Mouse (Mus musculus) liver, embryonic 16.5 days (tissue): ENCODE measurements around the gene Prodh2. TPM values are rescaled to one million over a fixed set of nuclear protein-coding genes. Genes with fewer than 3 reads are reported as not detected.

ENCODE experiments used
- ATAC-seq: fragments of 200-750 bp; cut with Nextera tagmentation; 2 replicates; pipeline ENCODE4 v1.8.0; 2017; ENCODE audit warnings: low read depth, mild to moderate bottlenecking, moderate number of reproducible peaks, moderate library complexity
- H3K27ac ChIP-seq: fragments of 300-500 bp; sonication (generic); 2 replicates; pipeline ENCODE4 v1.5.1; 2014; ENCODE audit warnings: mild to moderate bottlenecking, low read length
- H3K27me3 ChIP-seq: fragments of 300-500 bp; sonication (generic); 2 replicates; pipeline ENCODE4 v1.6.1; 2014; ENCODE audit warnings: low read depth, low read length, mixed read lengths; ENCODE audit not compliant: control insufficient read depth, insufficient read depth
- H3K36me3 ChIP-seq: fragments of 300-500 bp; sonication (generic); 2 replicates; pipeline ENCODE4 v1.6.1; 2014; ENCODE audit warnings: mild to moderate bottlenecking; ENCODE audit not compliant: control insufficient read depth, insufficient read depth
- H3K4me1 ChIP-seq: fragments of 300-500 bp; sonication (generic); 2 replicates; pipeline ENCODE4 v1.6.1; 2014; ENCODE audit warnings: low read depth, low read length, mixed read lengths; ENCODE audit not compliant: control insufficient read depth
- H3K4me2 ChIP-seq: fragments of 300-500 bp; sonication (generic); 2 replicates; pipeline ENCODE4 v1.6.1; 2014; ENCODE audit warnings: low read depth, low read length, mixed read lengths
- H3K4me3 ChIP-seq: fragments of 300-500 bp; sonication (generic); 2 replicates; pipeline ENCODE4 v1.5.1; 2014; ENCODE audit warnings: low read depth, mild to moderate bottlenecking, low read length
- H3K9ac ChIP-seq: fragments of 300-500 bp; sonication (generic); 2 replicates; pipeline ENCODE4 v1.6.1; 2014; ENCODE audit warnings: low read depth, low read length
- H3K9me3 ChIP-seq: fragments of 300-500 bp; sonication (generic); replicated peaks from 2 replicates; pipeline ENCODE4 v1.6.1; 2016; ENCODE audit warnings: low read length; ENCODE audit not compliant: control insufficient read depth
- WGBS: fragments of 180-500 bp; shearing (Covaris S2); extraction: QIAGEN DNeasy Blood & Tissue Kit; methylation state at CpG from one replicate; pipeline ENCODE4 v1.1.7; 2014; ENCODE audit not compliant: insufficient replicate concordance; 5-methylcytosine and 5-hydroxymethylcytosine counted together
- polyA plus RNA-seq: library from polyadenylated mRNA; unstranded; fragments of >200 nt; fragmentation: Nextera tagmentation; extraction: Ambion mirVana; gene quantifications from 2 replicates; pipeline ENCODE4 v1.2.1, GENCODE M21; 2015

Gene Prodh2
- 79.3 and 85.2 TPM in 2 replicates for polyA plus RNA-seq

GRCm38 (mm10) chr7:30493401-30493931 is at the start of gene Prodh2:
Gene Prodh2, plus strand, starts transcription at chr7:30493622.
- Histone ChIP-seq H3K4me2 (no peak within 1 kb of the TSS; the same call in none of the 2 replicates), H3K27me3 (no peaks in the 10 kb centered on the region), H3K9me3 (no peaks in the 10 kb centered on the region), H3K36me3 (no peaks in the 10 kb centered on the region), H3K4me3 (peak within 1 kb of the TSS; percentile 55), H3K27ac (peak within 1 kb of the TSS; percentile 74), H3K4me1 (no peaks in the 10 kb centered on the region), H3K9ac (peak within 1 kb of the TSS; percentile 51; the same call in 1 of the 2 replicates)
- ATAC-seq = peak; percentile 85
- 49% methylated on average over 11 of the region's 11 CpGs for WGBS

- WGBS = 17% methylated on average over 9 of the region's 9 CpGs
- ATAC-seq = no peak
- Histone ChIP-seq H3K36me3 (no peaks in the 10 kb centered on the region), H3K9ac (no peak overlapping the region), H3K4me3 (no peak overlapping the region), H3K27me3 (peaks cover 27% of the 10 kb centered on the region), H3K4me2 (no peak overlapping the region), H3K4me1 (peaks cover 9% of the 10 kb centered on the region), H3K27ac (no peak overlapping the region), H3K9me3 (no peaks in the 10 kb centered on the region; the same call in 1 of the 2 replicates)
Measured at GRCm38 (mm10) chr7:30443696-30444095, 49.7 kb upstream of the Prodh2 start.

GRCm38 (mm10) chr7:30444154-30444970 is 49.1 kb upstream of the Prodh2 start:
- WGBS = 1% methylated on average over 38 of the region's 38 CpGs
- H3K4me2 ChIP-seq = peak overlapping the region; percentile 63
- peaks cover 9% of the 10 kb centered on the region for H3K4me1 ChIP-seq
- no peak overlapping the region for H3K27ac ChIP-seq
- peak overlapping the region; percentile 60 for H3K4me3 ChIP-seq
- H3K36me3 ChIP-seq = no peaks in the 10 kb centered on the region
- H3K9ac ChIP-seq = no peak overlapping the region
- peak; percentile 28; the same call in 1 of the 2 replicates for ATAC-seq
- no peaks in the 10 kb centered on the region; the same call in 1 of the 2 replicates for H3K9me3 ChIP-seq
- H3K27me3 ChIP-seq = peaks cover 27% of the 10 kb centered on the region

- peaks cover 9% of the 10 kb centered on the region for H3K4me1 ChIP-seq
- no peaks in the 10 kb centered on the region; the same call in 1 of the 2 replicates for H3K9me3 ChIP-seq
- H3K27ac ChIP-seq = no peak within 1 kb of the TSS
- H3K36me3 ChIP-seq = no peaks in the 10 kb centered on the region
- H3K4me3 ChIP-seq = peak within 1 kb of the TSS; percentile 60
- H3K4me2 ChIP-seq = peak within 1 kb of the TSS; percentile 63
- H3K9ac ChIP-seq = peak within 1 kb of the TSS; percentile 41; the same call in 1 of the 2 replicates
- peaks cover 27% of the 10 kb centered on the region for H3K27me3 ChIP-seq
- ATAC-seq = peak; percentile 65
- 1% methylated on average over 60 of the region's 72 CpGs for whole genome bisulfite sequencing
Measured at GRCm38 (mm10) chr7:30444971-30445751, 48.3 kb upstream of the Prodh2 start, which contains the start of gene Aplp1. Gene Aplp1, minus strand, starts transcription at chr7:30445535.

GRCm38 (mm10) chr7:30450241-30450640 is 43.2 kb upstream of the Prodh2 start:
- H3K27me3 ChIP-seq = peaks cover 34% of the 10 kb centered on the region

GRCm38 (mm10) chr7:30453327-30453726 is 40.1 kb upstream of the Prodh2 start:
- Histone ChIP-seq H3K4me3 (no peak overlapping the region), H3K27me3 (peaks cover 55% of the 10 kb centered on the region), H3K27ac (no peak overlapping the region), H3K9ac (no peak overlapping the region), H3K4me2 (peak overlapping the region; percentile 41), H3K36me3 (no peaks in the 10 kb centered on the region), H3K9me3 (no peaks in the 10 kb centered on the region), H3K4me1 (peaks cover 7% of the 10 kb centered on the region)
- 15% methylated on average over 25 of the region's 25 CpGs for WGBS
- no peak for ATAC-seq

More at GRCm38 (mm10) chr7:30450241-30450640, 43.2 kb upstream of the Prodh2 start:
- H3K9ac ChIP-seq = no peak overlapping the region
- H3K36me3 ChIP-seq = no peaks in the 10 kb centered on the region
- WGBS = 56% methylated on average over 7 of the region's 7 CpGs
- no peak overlapping the region for H3K27ac ChIP-seq
- no peaks in the 10 kb centered on the region; the same call in 1 of the 2 replicates for H3K9me3 ChIP-seq
- H3K4me2 ChIP-seq = no peak overlapping the region
- no peak overlapping the region for H3K4me3 ChIP-seq
- no peak for ATAC-seq
- peaks cover 7% of the 10 kb centered on the region for H3K4me1 ChIP-seq

GRCm38 (mm10) chr7:30453766-30454165 is 39.7 kb upstream of the Prodh2 start:
- no peak overlapping the region for H3K9ac ChIP-seq
- peaks cover 7% of the 10 kb centered on the region for H3K4me1 ChIP-seq
- WGBS = 2% methylated on average over 25 of the region's 25 CpGs
- no peaks in the 10 kb centered on the region for H3K9me3 ChIP-seq
- H3K4me2 ChIP-seq = peak overlapping the region; percentile 41
- no peak overlapping the region; the same call in 1 of the 2 replicates for H3K4me3 ChIP-seq
- no peaks in the 10 kb centered on the region for H3K36me3 ChIP-seq
- peak; percentile 68 for ATAC-seq
- no peak overlapping the region for H3K27ac ChIP-seq
- peaks cover 59% of the 10 kb centered on the region for H3K27me3 ChIP-seq

- Histone ChIP-seq H3K4me3 (no peak overlapping the region), H3K9ac (no peak overlapping the region), H3K9me3 (no peaks in the 10 kb centered on the region), H3K4me1 (peaks cover 7% of the 10 kb centered on the region), H3K36me3 (no peaks in the 10 kb centered on the region), H3K27me3 (peaks cover 59% of the 10 kb centered on the region), H3K4me2 (peak overlapping the region; percentile 41), H3K27ac (no peak overlapping the region)
- 11% methylated on average over 6 of the region's 6 CpGs for WGBS
- ATAC-seq = no peak
Measured at GRCm38 (mm10) chr7:30454259-30454658, 39.2 kb upstream of the Prodh2 start.
